Mouse (Mus musculus): Measurements from ENCODE around the gene Prl3a1.

The Prl3a1 gene

DNA sequence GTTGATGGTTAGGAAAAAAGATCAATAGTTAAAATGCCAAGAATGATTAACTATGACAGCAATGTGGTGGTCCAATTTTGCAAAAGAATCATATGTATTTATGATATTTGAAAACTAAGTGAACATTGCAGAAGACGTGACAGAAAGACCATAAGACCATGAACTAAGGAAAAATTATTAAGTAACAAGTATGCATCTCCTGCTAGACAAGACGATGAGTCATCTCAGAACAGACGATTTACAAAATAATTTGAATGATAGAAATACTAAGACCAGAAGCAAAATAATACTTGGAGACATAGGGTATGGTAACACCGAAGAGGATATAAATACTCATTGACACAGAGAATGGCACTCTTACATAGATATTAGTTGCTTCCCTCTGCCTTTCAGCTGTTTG lies at the start of gene Prl3a1:
Gene Prl3a1 (plus strand): TSS at position 301 of the 400 bp plus-strand sequence.
- no peak for DNase-seq

DNA sequence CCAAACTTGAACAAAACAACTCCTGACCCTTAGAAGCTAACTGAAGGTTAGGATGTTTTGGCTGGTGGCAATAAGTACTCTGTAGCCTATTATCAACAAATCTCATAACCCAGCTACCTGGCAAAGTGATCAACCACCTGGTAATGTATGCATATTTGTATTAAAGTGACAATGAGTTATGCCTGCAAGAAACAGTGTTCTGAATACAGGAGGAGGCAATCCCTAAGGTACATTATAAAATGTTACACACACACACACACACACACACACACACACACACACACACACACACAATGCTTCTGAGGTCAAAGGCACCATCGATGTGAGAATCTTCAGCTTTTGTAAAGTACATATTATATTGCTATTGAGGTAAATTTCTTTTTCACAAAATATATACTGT lies 17.7 kb upstream of the Prl3a1 start, which contains the start of gene Prl3b1:
Gene Prl3b1 (plus strand): TSS at position 301 of the 400 bp plus-strand sequence.
- DNase-seq, result no peak

DNA sequence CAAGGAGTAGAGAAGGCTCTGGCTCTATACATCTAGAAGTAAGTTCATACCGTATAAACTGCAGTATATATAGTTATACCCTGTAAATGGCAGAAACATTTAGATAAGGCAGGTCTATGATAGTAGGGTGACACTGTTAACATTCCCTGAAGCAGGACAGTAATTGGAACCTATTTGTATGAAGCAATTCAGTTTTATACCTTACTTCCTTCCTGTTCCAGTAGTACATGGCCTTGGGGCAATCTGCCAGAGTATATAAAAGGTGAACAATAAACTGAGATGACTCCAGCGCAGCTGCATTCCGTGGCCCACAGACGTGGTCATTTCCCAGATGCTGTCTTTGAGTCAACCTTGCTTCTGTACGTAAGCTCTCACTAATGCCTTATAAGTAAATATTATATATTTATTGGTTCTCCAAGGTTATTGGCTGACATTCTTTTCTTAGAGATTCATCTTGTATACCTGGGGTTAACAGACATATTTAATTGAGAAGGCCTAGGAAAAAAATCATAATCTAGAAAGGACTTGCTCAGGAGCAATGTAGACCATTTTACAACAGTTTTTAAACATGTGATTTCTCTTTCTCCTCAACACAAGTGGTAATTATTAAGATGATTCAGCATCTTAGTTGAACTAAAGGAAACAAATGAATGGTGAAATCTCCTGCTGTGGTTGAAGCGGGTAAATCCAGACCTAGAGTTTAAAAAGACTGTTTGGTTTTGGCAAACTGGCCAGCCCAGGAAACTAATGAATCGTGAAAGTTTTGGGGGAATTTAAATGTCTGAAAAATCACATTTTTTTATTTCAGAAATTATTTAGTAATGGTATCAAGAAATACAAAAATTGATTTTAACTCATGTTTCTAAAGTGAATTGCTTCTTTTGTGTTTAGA lies 53.3 kb downstream of the Prl3a1 start, which contains the start of gene Prl6a1:
Gene Prl6a1 (plus strand): TSS at position 294 of the 892 bp plus-strand sequence.
- DNase-seq, result no peak

Measured in cerebellum, postnatal 36 days (tissue).